Mouse (Mus musculus): ENCODE results near the gene Etv6.

Etv6 gene

DNA sequence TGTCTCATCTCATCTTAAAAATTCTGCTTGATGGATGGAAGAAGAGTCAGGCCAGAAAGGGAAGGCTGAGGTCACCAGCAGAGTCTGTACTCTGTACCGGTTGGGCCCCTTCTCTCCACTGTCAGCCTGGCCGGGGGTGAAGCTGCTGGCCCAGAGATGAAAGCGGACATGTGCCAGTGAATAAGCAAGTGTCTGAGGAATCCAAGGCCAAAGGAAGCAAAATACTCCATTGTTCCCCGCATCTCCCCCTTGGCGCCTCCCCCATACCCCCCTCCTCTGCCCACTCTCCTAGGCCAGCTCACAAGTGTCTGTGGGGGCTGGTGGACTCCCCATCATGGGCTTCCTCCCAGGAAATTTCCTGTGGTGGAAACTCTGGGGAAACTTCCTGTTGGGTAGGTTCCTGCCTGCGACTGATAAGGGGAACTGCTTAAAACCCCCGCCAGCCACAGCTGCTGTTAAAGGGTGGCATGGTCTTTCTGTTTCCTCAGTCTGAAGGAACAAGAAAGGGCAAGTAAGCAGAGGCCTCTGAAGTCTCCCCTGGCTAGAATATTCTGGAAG, 154.2 kb downstream of the Etv6 start:
- in situ Hi-C loops (cut with MboI; ENCODE audit: unreplicated experiment in 2 of 2) = no loop called here

DNA sequence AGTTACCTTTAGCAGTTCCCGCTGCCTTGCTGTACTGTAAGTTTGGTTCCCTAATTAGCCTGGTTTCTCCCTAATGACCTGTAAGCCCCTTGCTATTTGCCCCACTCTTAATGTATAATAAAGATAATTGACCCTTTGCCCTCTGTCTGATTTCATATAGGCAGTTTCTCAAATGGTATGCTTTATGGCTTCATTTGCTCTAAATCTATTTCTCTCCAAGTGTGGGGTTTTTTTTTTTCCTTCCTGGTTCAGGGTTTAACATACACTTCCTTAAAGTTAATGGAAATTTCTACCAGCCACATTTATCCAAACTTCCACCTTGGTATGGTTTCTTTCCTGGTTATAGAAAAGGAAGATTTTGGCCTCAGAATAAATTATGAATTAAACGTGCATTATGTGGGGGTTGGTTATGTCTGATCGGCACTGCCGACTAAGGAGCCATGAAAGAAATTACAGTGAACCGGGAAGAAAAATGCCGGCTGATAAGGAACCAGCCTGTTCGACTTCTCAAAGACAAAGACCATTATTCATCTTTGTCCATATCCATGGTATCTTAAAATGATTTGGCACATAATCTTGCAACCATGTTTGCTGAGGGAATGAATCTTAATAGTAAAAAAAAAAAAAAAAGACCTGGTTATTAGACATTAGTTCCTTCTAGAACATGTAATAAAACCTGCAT, 155.2 kb downstream of the Etv6 start:
- in situ Hi-C loops (cut with MboI; ENCODE audit: unreplicated experiment in 2 of 2) = no loop called here

DNA sequence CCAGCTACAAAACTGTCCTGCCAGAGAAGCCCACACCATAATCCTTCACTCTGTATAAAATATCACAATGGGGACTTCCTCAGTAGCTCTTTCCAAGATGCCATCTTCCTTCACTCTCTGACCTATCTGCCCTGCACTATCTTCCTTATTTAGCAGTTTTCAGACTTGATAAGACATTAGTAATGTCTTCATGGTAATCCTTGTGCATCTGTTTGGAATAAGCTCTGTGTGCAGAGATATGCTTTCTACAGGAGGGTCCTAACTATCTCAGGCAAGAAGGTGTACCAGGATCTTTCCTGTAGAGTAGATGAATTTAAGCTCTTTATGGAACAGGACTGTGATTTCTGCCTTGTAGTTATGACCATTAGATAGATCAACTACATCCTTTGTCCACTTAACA, 157.2 kb downstream of the Etv6 start:
- in situ Hi-C loops (cut with MboI; ENCODE audit: unreplicated experiment in 2 of 2) = no loop called here

DNA sequence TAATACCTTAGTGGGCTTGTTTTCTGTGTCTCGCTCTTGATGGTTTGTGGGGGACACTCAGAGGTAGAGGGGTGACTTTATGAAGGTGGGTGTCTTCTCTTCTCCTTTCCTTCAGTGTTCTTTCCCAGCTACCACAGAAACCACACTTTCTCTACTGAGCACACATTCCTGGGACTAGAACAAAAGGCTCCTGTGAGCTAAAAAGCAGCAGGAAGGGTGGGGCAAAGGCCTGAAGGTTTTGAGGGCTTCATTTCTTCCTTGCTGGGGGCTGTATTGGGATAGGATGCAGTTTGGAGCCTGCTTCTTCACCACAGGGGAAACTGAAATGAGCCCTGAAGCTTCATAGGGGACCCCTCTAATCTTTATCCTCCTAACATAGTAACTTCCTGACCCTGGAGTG, 164.4 kb downstream of the Etv6 start:
- in situ Hi-C loops (cut with MboI; ENCODE audit: unreplicated experiment in 2 of 2) = no loop called here

DNA sequence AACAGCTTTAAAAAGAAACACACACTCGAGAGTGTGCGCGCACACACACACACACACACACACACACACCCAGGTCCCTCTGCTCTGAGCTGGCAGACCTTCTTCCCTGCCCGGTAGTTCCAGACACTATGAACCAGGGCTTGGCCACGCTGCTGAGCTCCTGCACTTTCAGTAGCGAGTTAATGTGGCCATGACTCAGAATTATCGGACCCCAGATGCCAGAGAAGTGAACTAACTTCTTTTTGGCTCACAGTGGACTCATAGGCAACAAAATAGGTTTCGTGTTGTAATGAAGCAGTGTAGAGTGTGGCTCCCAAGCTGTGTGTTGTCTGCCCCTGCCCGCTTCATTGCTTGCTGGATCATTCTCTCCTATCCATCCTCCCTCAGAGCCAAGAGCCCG, 165.1 kb downstream of the Etv6 start:
- in situ Hi-C loops (cut with MboI; ENCODE audit: unreplicated experiment in 2 of 2) = no loop called here

DNA sequence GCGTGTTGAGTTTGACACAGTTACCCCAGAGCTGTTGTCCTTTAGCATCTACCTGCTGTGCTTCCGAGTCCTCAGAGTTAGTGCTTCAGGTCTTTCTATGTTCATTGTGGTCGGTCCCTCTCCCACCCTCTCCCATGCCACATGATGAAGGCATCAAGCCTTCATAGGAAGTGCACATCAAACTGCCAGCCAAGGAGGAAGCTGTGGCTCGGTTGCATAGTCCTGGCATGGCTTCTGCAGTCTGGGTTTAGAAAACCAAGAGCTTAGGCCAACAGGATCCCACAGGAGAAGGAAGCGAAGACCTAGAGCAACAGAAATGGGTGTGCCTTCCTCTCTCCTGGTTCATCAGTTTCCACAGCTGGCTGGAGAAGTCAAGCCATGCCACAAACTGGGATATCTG, 166.7 kb downstream of the Etv6 start:
- in situ Hi-C loops (cut with MboI; ENCODE audit: unreplicated experiment in 2 of 2) = no loop called here

DNA sequence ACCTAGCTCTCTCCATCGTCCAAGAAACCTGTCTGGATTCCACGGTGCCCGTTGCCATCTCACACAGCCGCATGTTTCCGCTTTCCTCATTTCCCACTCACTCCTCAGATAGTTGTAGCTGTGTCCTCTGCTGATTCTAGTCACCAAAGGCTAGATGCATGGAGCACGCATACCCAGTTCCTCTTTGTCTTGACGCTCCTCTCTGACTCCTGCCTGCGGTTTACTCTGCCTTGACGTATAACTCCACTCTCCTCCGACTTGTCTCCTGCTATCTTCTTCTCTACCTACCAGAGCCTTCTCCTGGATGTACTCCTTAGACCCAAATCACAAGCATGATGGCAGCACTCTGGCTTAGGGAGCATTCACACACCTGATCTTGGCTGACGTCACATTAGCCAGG, 169.7 kb downstream of the Etv6 start:
- in situ Hi-C loops (cut with MboI; ENCODE audit: unreplicated experiment in 2 of 2) = no loop called here

DNA sequence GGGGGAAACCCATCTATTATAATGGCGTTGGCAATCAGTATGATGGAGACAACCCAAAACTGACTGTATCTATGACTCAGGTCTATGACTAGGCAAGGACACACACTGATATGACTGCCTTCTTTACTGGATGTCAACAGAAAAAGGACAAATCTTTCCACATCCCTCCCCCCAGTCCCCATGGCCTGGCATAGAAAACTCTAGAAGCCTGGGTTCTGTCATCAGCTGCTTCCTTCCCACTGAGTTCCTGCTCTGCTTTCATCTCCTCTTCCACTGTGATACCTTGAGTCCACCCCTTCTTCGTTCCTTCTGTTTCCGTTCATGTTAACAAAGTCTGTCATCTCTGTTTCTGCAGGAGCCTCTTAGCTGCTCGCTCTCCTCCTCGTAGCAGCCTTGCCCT, 170.2 kb downstream of the Etv6 start:
- in situ Hi-C loops (cut with MboI; ENCODE audit: unreplicated experiment in 2 of 2) = no loop called here

DNA sequence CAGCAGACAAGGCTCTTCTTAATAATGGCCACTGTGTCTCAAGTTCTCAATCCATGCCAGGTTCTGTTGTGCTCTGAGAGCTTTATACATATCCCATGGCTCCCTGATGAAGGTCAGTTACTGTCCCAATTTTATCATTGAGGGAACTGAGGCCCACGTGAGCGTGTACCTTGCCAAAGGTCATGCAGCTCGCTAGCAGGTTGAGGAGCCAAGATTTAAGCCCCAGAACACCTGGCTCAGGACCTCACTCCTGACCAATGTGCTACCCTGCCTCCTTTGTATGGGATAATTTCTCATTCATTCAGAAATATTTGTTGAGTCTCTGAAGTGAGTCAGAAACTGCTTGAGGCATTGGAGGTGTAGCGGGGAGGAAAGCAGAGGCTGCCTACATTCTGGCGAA, 170.8 kb downstream of the Etv6 start:
- in situ Hi-C loops (cut with MboI; ENCODE audit: unreplicated experiment in 2 of 2) = no loop called here

DNA sequence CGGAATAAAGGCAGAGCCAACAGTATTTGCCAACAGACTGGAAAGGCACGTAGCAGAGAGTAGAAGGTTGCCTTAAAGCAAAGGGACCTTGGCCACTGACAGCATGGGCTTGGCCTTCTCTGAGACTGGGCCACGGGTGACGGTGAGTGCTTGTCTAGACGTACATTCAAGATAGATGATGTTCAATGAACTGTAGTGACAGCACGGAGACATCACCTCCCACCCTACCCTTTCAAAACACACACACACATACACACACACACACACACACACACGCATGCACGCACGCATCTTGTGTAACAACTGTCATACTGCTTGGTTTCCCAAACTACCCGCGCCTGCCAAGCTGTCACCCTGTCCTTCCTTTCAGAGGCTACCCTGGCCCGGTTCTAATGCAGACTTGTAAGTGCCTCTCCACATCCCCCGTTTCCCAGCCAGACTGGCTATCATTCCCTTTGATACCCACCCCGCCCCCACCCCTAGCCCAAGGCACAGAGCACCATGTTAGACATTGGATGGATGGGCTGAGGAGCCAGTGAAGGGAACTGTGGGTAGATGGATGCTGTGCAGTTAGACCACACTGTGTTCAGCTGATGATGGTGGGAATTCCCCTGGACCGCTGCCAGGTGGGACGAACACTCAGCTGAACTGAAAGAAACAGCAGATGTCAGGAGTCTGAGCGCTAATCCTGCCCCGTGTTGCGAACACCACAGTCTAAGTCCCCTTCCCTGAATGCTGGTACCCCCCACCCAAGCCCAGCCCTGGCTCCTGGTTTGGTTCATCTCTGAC, 172.1 kb downstream of the Etv6 start:
- in situ Hi-C loops (cut with MboI; ENCODE audit: unreplicated experiment in 2 of 2) = no loop called here

DNA sequence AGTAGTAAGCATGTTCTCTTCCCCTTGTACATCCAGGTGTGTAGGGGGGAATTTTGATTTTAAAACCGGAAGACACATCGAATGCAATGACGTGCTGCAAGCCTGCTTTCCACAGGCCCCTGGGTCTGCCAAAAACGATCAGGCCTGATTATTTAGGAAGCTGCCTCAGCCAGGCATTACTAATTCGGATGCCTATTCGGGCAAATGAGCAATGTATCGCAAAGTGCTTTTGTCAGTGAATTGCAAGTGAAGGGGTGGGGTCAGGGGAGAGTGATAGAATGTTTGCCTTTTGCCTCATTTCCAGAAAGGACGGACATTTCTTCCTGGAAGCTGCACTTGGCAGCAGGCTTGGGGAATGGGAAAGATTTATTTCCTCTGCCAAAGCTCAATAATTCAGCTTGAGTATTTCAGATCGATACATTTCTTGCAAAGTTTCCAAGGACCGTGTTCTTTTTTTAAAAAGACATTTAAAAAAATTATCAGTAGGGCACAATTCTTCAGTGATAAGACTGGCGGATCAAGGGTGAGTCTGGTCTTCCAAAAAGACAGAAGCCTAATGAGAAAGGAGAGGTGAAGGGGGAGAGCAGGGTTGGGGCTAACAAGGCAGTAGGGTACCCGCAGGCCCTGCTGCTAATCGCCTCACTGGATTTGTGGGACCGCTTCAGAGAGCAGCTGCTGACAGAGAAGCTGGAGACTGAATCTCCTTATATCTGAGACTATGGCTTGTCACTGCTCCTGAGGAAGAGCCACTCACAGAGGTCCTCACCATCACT, 172.9 kb downstream of the Etv6 start:
- in situ Hi-C loops (cut with MboI; ENCODE audit: unreplicated experiment in 2 of 2) = no loop called here

DNA sequence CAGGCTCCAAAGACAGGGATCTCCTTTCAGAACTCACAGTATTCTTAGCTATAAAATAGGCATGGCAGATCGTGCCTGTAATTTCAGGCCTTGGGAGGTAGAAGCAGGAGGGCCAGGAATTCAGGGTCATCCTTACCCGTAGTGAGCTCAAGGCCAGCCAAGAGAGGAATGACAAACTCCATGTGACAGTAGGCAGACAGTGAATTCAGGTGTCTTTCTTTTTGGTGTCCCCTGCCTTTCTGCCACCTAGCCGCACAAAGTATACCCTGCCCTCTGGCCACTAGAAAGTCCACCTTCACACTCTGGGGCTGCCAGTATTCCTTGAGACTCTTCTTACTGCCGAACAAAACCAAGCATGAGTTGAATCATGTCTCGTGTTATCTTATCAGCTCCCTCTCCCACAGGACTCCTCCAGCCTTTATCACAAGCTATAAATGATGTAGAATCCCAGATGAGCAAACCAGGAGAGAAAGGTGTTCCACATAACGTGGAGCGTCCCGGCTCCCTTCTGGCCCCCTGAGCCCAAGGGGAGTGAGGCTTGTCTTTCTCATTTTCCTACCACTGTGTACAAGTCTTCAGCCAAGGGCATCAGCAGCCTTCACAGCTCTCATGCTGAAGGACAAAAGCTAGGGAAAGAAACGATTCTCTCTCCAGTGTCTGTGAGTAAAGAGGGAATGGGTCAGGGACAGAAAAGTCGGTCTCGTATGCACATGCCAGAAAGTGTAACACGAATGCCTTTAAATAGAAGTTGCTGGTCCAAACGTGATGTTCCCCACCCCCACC, 175.4 kb downstream of the Etv6 start:
- in situ Hi-C loops (cut with MboI; ENCODE audit: unreplicated experiment in 2 of 2) = no loop called here

DNA sequence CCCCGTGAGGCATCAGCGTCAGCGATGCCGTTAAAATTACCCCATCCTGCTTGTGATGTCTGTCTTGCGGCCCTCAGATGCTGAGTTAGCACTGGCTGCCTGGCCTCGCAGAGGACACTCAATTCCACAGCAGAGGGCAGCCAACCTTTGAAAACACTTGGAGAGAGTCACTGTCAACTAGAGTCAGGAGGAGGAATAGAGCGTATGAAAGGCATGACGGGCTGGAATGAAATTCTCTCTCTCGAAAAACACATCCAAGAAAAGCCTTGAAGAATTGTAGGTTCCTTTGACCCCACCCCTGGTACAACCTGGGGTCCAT, 175.9 kb downstream of the Etv6 start:
- in situ Hi-C loops (cut with MboI; ENCODE audit: unreplicated experiment in 2 of 2) = no loop called here

DNA sequence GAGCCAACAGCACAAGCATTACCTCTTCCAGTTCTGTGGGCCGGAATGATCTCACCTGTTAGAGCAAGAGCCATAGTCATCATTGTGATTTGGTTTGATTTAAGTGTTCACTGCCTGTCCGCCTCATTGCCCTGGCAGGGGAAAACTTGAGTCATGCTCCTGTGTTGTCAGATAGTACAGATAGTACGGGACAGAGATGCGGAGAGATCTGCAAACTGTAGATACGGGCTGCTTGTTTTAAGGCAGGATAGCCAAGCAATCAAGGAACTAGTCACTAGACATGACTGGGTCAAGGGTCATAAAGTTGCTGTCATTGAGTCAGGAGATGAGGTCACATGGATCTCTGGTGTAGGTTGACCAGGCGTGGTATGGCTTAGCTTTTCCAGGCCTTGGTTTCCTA, 182.2 kb downstream of the Etv6 start:
- in situ Hi-C loops (cut with MboI; ENCODE audit: unreplicated experiment in 2 of 2) = no loop called here

DNA sequence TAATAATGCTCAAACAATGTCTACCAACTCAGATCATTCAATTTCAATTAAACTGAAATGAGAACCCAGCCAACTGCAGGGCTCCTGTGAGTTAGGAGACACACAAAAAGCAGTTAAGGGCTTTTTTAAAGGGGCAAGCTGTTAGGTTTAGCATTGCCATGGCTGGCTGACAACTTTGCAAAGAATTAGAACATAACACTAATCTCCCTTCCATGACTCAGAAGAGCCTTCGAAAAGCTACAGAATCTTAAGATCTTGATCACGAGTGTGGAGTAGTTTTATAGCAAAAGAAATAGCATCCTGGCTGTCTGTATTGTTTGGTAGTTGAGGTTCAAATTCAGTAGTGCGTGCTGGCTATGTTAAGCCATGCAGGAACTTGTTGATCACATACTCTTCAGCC, 182.9 kb downstream of the Etv6 start:
- in situ Hi-C loops (cut with MboI; ENCODE audit: unreplicated experiment in 2 of 2) = no loop called here

DNA sequence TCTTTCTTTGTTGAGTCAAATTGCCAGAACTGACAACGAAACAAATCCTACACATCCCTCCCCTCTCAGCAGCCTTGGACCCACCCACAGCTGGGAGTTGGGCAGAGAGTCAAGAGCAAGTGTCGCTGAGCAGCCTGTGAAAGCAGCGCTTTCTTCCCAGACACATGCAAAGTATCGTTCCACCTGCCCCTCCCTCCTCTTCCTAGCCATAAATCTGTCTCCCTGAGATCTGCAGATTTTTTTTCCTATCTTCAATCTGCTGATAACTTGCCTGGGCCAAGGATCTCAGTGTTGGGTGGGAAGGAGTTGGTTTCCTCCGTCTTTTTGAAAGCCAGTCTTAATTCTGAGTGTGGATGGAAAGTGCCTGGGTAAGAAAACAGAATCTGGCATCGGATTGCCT, 183.9 kb downstream of the Etv6 start:
- in situ Hi-C loops (cut with MboI; ENCODE audit: unreplicated experiment in 2 of 2) = no loop called here

DNA sequence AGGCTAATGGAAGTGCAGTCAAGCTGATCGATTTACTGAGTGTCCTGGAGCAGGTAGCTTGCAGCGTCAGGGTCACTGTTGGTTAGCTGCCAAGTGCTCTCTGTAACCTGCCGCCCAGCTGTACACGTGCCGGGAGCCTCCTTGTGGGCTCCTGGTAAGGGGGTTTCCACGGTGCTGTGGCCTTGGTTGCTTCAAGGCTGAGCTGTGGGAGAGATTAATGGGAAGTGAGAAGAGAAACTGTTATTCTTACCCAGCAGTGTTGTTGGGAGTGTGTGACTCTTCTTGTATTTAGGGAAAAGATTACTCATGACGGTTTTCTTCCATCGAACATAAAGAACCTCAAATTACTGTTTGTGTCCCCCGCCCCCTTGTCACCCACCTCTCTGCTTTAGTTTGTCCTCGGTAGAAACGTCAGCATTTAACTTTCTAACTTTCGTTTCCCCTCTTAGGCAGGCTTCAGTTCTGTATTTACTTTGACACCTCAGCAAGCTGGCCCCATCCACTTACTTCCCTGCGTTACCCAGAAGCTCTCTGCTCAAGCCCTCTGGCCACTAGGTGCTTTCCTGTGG, 184.8 kb downstream of the Etv6 start:
- in situ Hi-C loops (cut with MboI; ENCODE audit: unreplicated experiment in 2 of 2) = no loop called here

DNA sequence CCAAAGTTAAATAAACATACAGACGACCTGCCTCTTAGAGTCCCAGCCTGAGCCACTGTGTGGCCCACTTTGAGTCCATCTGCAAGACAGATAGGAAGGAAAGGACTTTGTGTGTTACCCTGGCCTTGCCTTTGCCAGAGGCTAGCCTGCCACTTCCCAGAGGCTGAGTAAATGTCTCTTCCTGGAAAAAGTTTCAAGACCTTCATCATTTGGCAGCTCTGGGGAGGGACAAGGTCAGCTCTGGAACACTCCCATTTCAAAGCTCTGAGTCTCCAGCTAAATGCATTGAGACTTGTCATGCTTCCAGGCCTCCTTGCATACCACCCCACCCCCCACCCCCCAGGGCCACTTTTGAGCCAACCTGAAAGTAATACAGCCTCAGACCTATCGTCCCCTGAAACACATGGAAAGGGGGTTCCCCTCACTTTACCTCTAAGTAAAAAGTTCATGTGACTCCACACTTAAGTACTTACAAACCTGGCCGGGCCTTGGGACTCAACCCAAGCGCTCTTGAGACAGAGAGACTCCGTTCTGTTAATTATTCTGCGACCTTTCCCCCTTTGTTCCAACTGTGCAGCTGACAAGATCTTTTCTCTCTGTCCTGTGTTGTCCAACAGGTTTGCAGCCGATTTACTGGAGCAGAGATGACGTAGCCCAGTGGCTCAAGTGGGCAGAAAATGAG, 186.9 kb downstream of the Etv6 start:
- in situ Hi-C loops (cut with MboI; ENCODE audit: unreplicated experiment in 2 of 2) = no loop called here

DNA sequence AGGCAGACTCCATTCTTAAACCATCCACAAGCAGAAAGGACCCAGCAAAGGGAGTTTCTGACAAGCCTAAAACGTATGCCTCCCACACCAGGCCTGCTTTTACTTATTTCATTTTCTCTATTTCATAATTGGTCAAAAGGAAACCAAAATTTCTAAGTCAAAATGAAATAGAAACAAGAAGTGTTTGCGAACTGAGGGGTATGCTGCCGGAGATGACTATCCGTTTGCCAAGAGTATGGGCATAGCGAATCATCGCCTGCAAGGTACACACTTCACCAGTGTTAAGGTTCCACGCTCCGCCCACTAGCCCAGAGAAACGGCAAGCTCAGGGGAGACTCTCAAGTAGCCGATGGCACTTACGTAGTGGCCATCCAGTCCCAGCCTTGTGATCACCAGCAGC, 190.1 kb downstream of the Etv6 start:
- in situ Hi-C loops (cut with MboI; ENCODE audit: unreplicated experiment in 2 of 2) = no loop called here
